Mouse (Mus musculus) neural tube, embryonic 13.5 days (tissue): ENCODE measurements around the gene Gars. TPM values are rescaled to one million over a fixed set of nuclear protein-coding genes. Genes with fewer than 3 reads are reported as not detected.

ENCODE experiments used
- ATAC-seq: fragments of 200-750 bp; cut with Nextera tagmentation; 2 replicates; pipeline ENCODE4 v1.8.0; 2017; ENCODE audit warnings: low read depth, mild to moderate bottlenecking, moderate TSS enrichment, moderate library complexity
- H3K27ac ChIP-seq: fragments of 300-500 bp; sonication (generic); replicated peaks from 2 replicates; pipeline ENCODE4 v1.5.1; 2015; ENCODE audit warnings: moderate library complexity, mild to moderate bottlenecking, inconsistent platforms
- H3K27me3 ChIP-seq: fragments of 300-500 bp; sonication (generic); 2 replicates; pipeline ENCODE4 v1.6.1; 2015; ENCODE audit warnings: mild to moderate bottlenecking, inconsistent platforms
- H3K36me3 ChIP-seq: fragments of 300-500 bp; sonication (generic); 2 replicates; pipeline ENCODE4 v1.6.1; 2015; ENCODE audit warnings: mild to moderate bottlenecking, inconsistent platforms
- H3K4me1 ChIP-seq: fragments of 300-500 bp; sonication (generic); replicated peaks from 2 replicates; pipeline ENCODE4 v1.6.1; 2015; ENCODE audit warnings: inconsistent platforms
- H3K4me2 ChIP-seq: fragments of 300-500 bp; sonication (generic); 2 replicates; pipeline ENCODE4 v1.6.1; 2015; ENCODE audit warnings: inconsistent platforms, mild to moderate bottlenecking, moderate library complexity
- H3K4me3 ChIP-seq: fragments of 300-500 bp; sonication (generic); 2 replicates; pipeline ENCODE4 v1.5.1; 2015; ENCODE audit warnings: mild to moderate bottlenecking, inconsistent platforms
- H3K9ac ChIP-seq: fragments of 300-500 bp; sonication (generic); 2 replicates; pipeline ENCODE4 v1.6.1; 2015; ENCODE audit warnings: moderate library complexity, mild to moderate bottlenecking, inconsistent platforms
- H3K9me3 ChIP-seq: fragments of 300-500 bp; sonication (generic); 2 replicates; pipeline ENCODE4 v1.6.1; 2016; ENCODE audit warnings: inconsistent platforms
- WGBS: fragments of 180-500 bp; shearing (Covaris S2); methylation state at CpG from one replicate; pipeline ENCODE4 v1.1.7; 2015; 5-methylcytosine and 5-hydroxymethylcytosine counted together
- polyA plus RNA-seq: library from polyadenylated mRNA; unstranded; fragments of >200 nt; fragmentation: Nextera tagmentation; extraction: Ambion mirVana; gene quantifications from 2 replicates; pipeline ENCODE4 v1.2.1, GENCODE M21; 2015

Gars gene
- polyA plus RNA-seq, 1 experiment from 2014 or later = 209 TPM

- Histone ChIP-seq H3K9ac (no peak overlapping the region), H3K27ac (no peak overlapping the region), H3K4me3 (no peak overlapping the region), H3K4me2 (no peak overlapping the region), H3K27me3 (peaks cover 40% of the 10 kb centered on the region), H3K4me1 (peaks cover 12% of the 10 kb centered on the region), H3K36me3 (no peaks in the 10 kb centered on the region), H3K9me3 (no peaks in the 10 kb centered on the region)
- 34% methylated on average over 4 of the region's 4 CpGs for WGBS
- ATAC-seq = no peak
Observed at GRCm38 (mm10) chr6:55123056-55123455, 85.2 kb downstream of the Gars start.

- Histone ChIP-seq H3K4me2 (no peak overlapping the region), H3K27me3 (peaks cover 15% of the 10 kb centered on the region; the same call in 1 of the 2 replicates), H3K4me3 (no peak overlapping the region), H3K36me3 (no peaks in the 10 kb centered on the region), H3K4me1 (peaks cover 7% of the 10 kb centered on the region), H3K9ac (no peak overlapping the region), H3K27ac (no peak overlapping the region), H3K9me3 (no peaks in the 10 kb centered on the region)
- ATAC-seq = no peak
- WGBS = 91% methylated on average over 5 of the region's 5 CpGs
Observed at GRCm38 (mm10) chr6:55126576-55126975, 88.8 kb downstream of the Gars start.

GRCm38 (mm10) chr6:55128391-55128790, 90.6 kb downstream of the Gars start:
- no peak overlapping the region for H3K9ac ChIP-seq
- H3K27ac ChIP-seq = no peak overlapping the region
- H3K9me3 ChIP-seq = no peaks in the 10 kb centered on the region
- H3K27me3 ChIP-seq = peaks cover 8% of the 10 kb centered on the region; the same call in 1 of the 2 replicates
- H3K4me3 ChIP-seq = no peak overlapping the region
- H3K4me2 ChIP-seq = no peak overlapping the region
- ATAC-seq = no peak
- no peaks in the 10 kb centered on the region for H3K4me1 ChIP-seq
- H3K36me3 ChIP-seq = no peaks in the 10 kb centered on the region

Other genes starting within 250 kb of the Gars start
- 3.8 and 5.1 TPM in 2 replicates for gene Znrf2, start 221.1 kb upstream of the Gars start, polyA plus RNA-seq
- 2.7 and 3.6 TPM in 2 replicates for gene Nod1, start 65.4 kb upstream of the Gars start, polyA plus RNA-seq
- 16.0 and 18.3 TPM in 2 replicates for gene Ggct, start 45.1 kb upstream of the Gars start, polyA plus RNA-seq
- gene Crhr2, start 95.0 kb downstream of the Gars start, polyA plus RNA-seq = 0.93 and 0.95 TPM in 2 replicates
- not detected in 2 replicates for gene Inmt, start 137.0 kb downstream of the Gars start, polyA plus RNA-seq
- 9.9 and 10.8 TPM in 2 replicates for gene Mindy4, start 165.4 kb downstream of the Gars start, polyA plus RNA-seq